Mouse (Mus musculus) embryonic facial prominence, embryonic 11.5 days (tissue): ENCODE data around the gene Mta1. TPM values are rescaled to one million over a fixed set of nuclear protein-coding genes. Genes with fewer than 3 reads are reported as not detected.

Experiments used
- ATAC-seq: fragments of 200-750 bp; cut with Nextera tagmentation; replicated peaks from 2 replicates; pipeline ENCODE4 v1.8.0; 2017; ENCODE audit warnings: low read depth; ENCODE audit not compliant: insufficient number of reproducible peaks, low FRiP score, low TSS enrichment
- DNase-seq: peaks from one replicate; pipeline ENCODE4 v3.0.0-alpha.2; 2015; ENCODE audit warnings: low spot score
- H3K27ac ChIP-seq: fragments of 300-500 bp; sonication (generic); replicated peaks from 2 replicates; pipeline ENCODE4 v1.5.1; 2014; ENCODE audit warnings: mild to moderate bottlenecking, low read depth, low read length, control low read depth
- H3K27me3 ChIP-seq: fragments of 300-500 bp; sonication (generic); 2 replicates; pipeline ENCODE4 v1.6.1; 2014; ENCODE audit warnings: mild to moderate bottlenecking, low read length, moderate library complexity, mixed read lengths; ENCODE audit not compliant: control insufficient read depth, insufficient read depth
- H3K36me3 ChIP-seq: fragments of 300-500 bp; sonication (generic); replicated peaks from 2 replicates; pipeline ENCODE4 v1.6.1; 2014; ENCODE audit warnings: low read depth, mild to moderate bottlenecking, low read length, moderate library complexity, mixed read lengths; ENCODE audit not compliant: control insufficient read depth, insufficient read depth
- H3K4me1 ChIP-seq: fragments of 300-500 bp; sonication (generic); 2 replicates; pipeline ENCODE4 v1.6.1; 2014; ENCODE audit warnings: low read length, mixed read lengths; ENCODE audit not compliant: control insufficient read depth, insufficient read depth
- H3K4me2 ChIP-seq: fragments of 300-500 bp; sonication (generic); 2 replicates; pipeline ENCODE4 v1.6.1; 2014; ENCODE audit warnings: low read depth, mild to moderate bottlenecking, control low read depth, low read length, moderate library complexity
- H3K4me3 ChIP-seq: fragments of 300-500 bp; sonication (generic); 2 replicates; pipeline ENCODE4 v1.5.1; 2014; ENCODE audit warnings: low read depth, low read length, control low read depth
- H3K9ac ChIP-seq: fragments of 300-500 bp; sonication (generic); replicated peaks from 2 replicates; pipeline ENCODE4 v1.6.1; 2014; ENCODE audit warnings: mild to moderate bottlenecking, control low read depth, low read length
- H3K9me3 ChIP-seq: fragments of 300-500 bp; sonication (generic); replicated peaks from 2 replicates; pipeline ENCODE4 v1.6.1; 2016; ENCODE audit warnings: mild to moderate bottlenecking, low read length, inconsistent platforms, mixed read lengths; ENCODE audit not compliant: control insufficient read depth
- WGBS: fragments of 180-500 bp; shearing (Covaris S2); extraction: QIAGEN DNeasy Blood & Tissue Kit; methylation state at CpG from one replicate; pipeline ENCODE4 v1.1.7; 2014; 5-methylcytosine and 5-hydroxymethylcytosine counted together
- polyA plus RNA-seq: library from polyadenylated mRNA; unstranded; fragments of >200 nt; fragmentation: Nextera tagmentation; extraction: Ambion mirVana; gene quantifications from 2 replicates; pipeline ENCODE4 v1.2.1, GENCODE M21; 2014

The Mta1 gene
- polyA plus RNA-seq, 1 experiment from 2014 or later = 20.7 TPM

DNA sequence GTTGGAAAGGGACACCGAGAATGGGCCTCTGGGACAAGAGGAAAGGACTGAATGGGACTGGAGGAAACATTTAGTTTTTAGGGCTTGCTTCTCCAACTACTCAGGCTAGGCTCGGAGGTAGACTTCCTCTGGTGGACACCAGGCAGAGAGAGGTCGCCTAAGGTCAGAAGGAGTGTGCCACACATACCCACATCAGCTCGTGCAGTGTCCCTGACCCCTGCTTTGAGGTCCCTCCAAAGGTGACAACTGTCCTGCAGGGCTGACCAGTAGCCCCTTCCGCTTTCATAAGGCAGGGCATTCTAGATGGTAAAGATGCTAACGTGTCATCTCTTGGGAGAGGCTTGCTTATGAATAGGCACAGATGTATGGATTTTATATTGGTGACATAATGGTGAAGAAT is 22.6 kb upstream of the Mta1 start:
- WGBS = 57% methylated on average over 6 of the region's 6 CpGs
- H3K9ac ChIP-seq = no peak overlapping the region
- no peaks in the 10 kb centered on the region for H3K4me1 ChIP-seq
- no peak overlapping the region for H3K4me3 ChIP-seq
- DNase-seq (no peak), ATAC-seq (no peak)
- H3K27me3 ChIP-seq = no peaks in the 10 kb centered on the region
- H3K9me3 ChIP-seq = no peaks in the 10 kb centered on the region
- no peaks in the 10 kb centered on the region for H3K36me3 ChIP-seq
- no peak overlapping the region for H3K27ac ChIP-seq
- H3K4me2 ChIP-seq = peak overlapping the region; percentile 80; the same call in 1 of the 2 replicates

DNA sequence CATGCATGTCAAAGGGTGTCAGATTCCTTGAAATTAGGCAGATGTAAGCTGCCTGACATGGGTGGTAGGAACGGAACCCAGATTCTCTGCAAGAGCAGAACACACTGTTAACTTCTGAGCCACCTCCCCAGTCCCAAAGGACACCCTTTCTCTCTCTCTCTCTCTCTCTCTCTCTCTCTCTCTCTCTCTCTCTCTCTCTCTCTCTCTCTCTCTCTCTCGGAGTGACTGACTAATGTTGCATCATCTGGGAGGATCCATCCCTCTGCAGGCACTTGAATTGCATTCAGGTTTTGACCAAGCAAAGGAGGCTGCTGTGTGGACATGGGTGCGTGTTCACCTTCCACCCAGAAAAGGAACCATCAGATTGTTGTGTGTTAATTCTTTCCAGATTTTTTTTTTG is 10.8 kb upstream of the Mta1 start:
- no peak overlapping the region for H3K4me3 ChIP-seq
- WGBS = 76% methylated on average over 3 of the region's 3 CpGs
- DNase-seq (no peak), ATAC-seq (no peak)
- H3K4me1 ChIP-seq = no peaks in the 10 kb centered on the region
- H3K27me3 ChIP-seq = no peaks in the 10 kb centered on the region
- H3K9ac ChIP-seq = no peak overlapping the region
- no peak overlapping the region for H3K27ac ChIP-seq
- H3K36me3 ChIP-seq = no peaks in the 10 kb centered on the region
- H3K4me2 ChIP-seq = no peak overlapping the region
- no peaks in the 10 kb centered on the region for H3K9me3 ChIP-seq

DNA sequence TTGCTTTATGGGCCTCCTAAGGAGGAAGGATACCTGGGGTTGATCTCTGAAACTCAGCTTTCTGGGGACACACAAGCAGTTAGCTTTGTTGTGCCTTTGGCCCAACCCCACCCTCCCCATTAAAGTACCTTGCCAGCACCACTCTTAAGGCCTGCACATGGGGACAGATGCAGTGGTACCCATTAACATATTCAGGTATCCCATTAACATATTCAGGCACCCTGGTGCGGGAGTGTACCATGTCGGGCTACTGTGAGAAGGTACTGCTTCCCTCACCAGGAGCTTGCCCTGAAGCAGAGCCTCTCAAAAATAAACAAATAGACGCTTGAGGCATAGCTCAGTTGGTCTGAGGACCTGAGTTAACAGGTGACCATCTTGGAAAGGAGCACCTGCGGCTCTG is 10.1 kb upstream of the Mta1 start:
- Histone ChIP-seq H3K4me1 (no peaks in the 10 kb centered on the region), H3K27me3 (no peaks in the 10 kb centered on the region), H3K4me3 (no peak overlapping the region), H3K4me2 (no peak overlapping the region), H3K36me3 (no peaks in the 10 kb centered on the region), H3K9ac (no peak overlapping the region), H3K27ac (no peak overlapping the region), H3K9me3 (no peaks in the 10 kb centered on the region)
- 33% methylated on average over 4 of the region's 4 CpGs for WGBS
- no peak for DNase-seq
- no peak for ATAC-seq

- Histone ChIP-seq H3K27ac (no peak overlapping the region), H3K36me3 (no peaks in the 10 kb centered on the region), H3K9ac (no peak overlapping the region), H3K9me3 (no peaks in the 10 kb centered on the region), H3K4me1 (no peaks in the 10 kb centered on the region), H3K4me2 (no peak overlapping the region), H3K27me3 (no peaks in the 10 kb centered on the region), H3K4me3 (no peak overlapping the region)
- 92% methylated on average over 6 of the region's 6 CpGs for WGBS
- no peak for ATAC-seq
- no peak for DNase-seq
Measured at GRCm38 (mm10) chr12:113089107-113089506, 9.0 kb upstream of the Mta1 start.

- ATAC-seq (no peak), DNase-seq (no peak)
- Histone ChIP-seq H3K4me1 (no peaks in the 10 kb centered on the region), H3K9me3 (no peaks in the 10 kb centered on the region), H3K36me3 (no peaks in the 10 kb centered on the region), H3K9ac (no peak overlapping the region), H3K27me3 (no peaks in the 10 kb centered on the region), H3K27ac (no peak overlapping the region), H3K4me3 (no peak overlapping the region), H3K4me2 (no peak overlapping the region)
- WGBS = 85% methylated on average over 17 of the region's 17 CpGs
Measured at GRCm38 (mm10) chr12:113090053-113090452, 8.0 kb upstream of the Mta1 start.

- no peaks in the 10 kb centered on the region for H3K27me3 ChIP-seq
- H3K36me3 ChIP-seq = no peaks in the 10 kb centered on the region
- H3K27ac ChIP-seq = no peak overlapping the region
- peaks cover 3% of the 10 kb centered on the region for H3K4me1 ChIP-seq
- peak overlapping the region; percentile 79 for H3K4me2 ChIP-seq
- WGBS = 89% methylated on average over 5 of the region's 5 CpGs
- H3K9me3 ChIP-seq = no peaks in the 10 kb centered on the region
- no peak overlapping the region for H3K9ac ChIP-seq
- ATAC-seq (no peak), DNase-seq (no peak)
- H3K4me3 ChIP-seq = no peak overlapping the region
Measured at GRCm38 (mm10) chr12:113097040-113097439, 1.0 kb upstream of the Mta1 start.

GRCm38 (mm10) chr12:113098530-113099151 is 563 bp downstream of the Mta1 start:
- peak overlapping the region; percentile 100 for H3K4me3 ChIP-seq
- H3K4me1 ChIP-seq = peaks cover 3% of the 10 kb centered on the region
- peak overlapping the region; percentile 83 for H3K27ac ChIP-seq
- H3K36me3 ChIP-seq = no peaks in the 10 kb centered on the region
- no peaks in the 10 kb centered on the region for H3K27me3 ChIP-seq
- H3K9me3 ChIP-seq = no peaks in the 10 kb centered on the region
- H3K4me2 ChIP-seq = peak overlapping the region; percentile 91
- DNase-seq = peak; percentile 12
- 0% methylated on average over 29 of the region's 60 CpGs for WGBS
- peak; percentile 31; the same call in 1 of the 2 replicates for ATAC-seq
- peak overlapping the region; percentile 99 for H3K9ac ChIP-seq

DNA sequence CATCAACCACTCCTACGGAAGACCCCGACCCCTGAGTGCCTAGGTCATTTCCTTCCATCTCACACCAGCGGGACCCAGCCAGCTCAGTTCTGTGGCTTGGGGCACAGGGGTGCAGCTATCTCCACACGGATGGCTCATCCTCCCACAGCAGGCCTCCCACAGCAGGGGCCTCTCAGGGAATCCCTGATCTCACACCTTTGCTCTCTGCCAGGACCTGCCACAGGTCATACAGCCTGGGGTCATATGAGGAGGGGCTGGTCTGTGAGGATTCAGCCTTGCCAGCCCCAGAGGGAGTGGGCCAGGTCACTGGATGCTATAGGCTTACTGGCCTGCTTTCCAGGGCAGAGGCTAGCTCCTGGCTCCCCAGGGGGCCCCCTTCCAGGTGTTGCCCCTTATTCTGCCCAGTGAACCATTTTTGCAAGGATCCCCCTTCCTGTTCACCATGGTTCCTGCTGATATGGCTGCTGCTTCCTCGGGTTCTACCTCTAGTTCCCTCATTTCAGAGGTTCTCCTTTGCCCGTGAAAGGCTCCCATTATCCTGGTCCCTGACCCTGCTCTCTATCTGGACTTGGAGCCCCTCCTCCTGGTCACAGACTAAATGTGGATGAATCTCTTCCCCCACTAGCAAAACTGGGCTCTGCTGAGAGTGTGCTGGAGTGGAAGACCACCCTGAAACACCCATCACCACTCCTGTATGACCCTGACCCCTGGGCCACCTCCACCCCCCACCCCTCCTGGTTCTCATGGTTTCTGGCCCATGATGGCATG is 1.6 kb downstream of the Mta1 start:
- no peak for ATAC-seq
- no peak for DNase-seq
- Histone ChIP-seq H3K9ac (peak overlapping the region; percentile 99), H3K27ac (no peak overlapping the region), H3K27me3 (no peaks in the 10 kb centered on the region), H3K9me3 (no peaks in the 10 kb centered on the region), H3K4me3 (peak overlapping the region; percentile 100), H3K4me1 (peaks cover 3% of the 10 kb centered on the region), H3K36me3 (no peaks in the 10 kb centered on the region; the same call in 1 of the 2 replicates), H3K4me2 (peak overlapping the region; percentile 91)
- 29% methylated on average over 6 of the region's 6 CpGs for WGBS
